Mouse (Mus musculus) layer of hippocampus, adult 9-10 months (tissue): ENCODE data around the gene Timp2.

Source experiments
- DNase-seq: peaks from one replicate; pipeline ENCODE4 v3.0.0; 2022; ENCODE audit warnings: low spot score

Timp2 gene

DNA sequence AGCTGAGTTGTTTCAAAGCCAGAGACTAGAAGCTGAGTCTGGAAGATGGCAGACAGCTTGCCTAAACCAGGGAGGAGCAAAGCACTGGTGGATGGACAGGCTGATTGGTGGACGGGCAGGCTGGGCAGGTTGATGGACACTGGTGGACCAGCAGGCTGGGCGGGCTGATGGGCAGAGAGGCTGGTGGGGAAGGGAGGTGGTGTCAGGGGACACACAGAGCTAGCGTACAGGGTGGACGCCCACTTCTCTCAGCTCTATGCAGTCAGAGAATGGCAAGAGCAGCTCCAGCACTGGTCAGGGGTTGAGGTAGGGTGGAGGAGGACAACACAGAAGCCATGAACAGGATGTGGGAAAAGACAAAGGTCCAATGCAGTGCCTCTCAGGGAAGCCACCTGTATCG is 13.7 kb upstream of the Timp2 start:
- no peak for DNase-seq

GRCm38 (mm10) chr11:118368330-118368729 is 12.8 kb upstream of the Timp2 start:
- no peak for DNase-seq

- DNase-seq = no peak
Measured at GRCm38 (mm10) chr11:118366559-118366958, 11.0 kb upstream of the Timp2 start.

DNA sequence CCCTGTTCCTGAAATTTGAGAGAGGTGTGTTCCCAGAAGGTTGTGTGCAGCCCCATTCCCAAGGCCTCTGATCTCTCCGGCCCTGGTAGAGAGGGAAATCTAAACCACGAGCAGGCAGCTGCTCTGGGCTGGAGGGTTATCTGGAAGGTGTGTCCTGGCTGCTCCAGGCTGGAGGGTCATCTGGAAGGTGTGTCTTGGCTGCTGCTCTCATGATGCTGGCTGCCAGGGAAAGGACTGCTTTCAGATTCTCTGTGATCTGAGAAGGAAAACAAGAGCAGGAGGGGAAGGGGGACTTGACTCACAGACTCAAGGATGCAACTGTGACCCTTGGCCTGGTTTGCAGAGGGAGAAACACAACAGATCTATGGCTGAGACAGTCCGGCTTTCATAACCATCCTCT is 10.6 kb upstream of the Timp2 start:
- DNase-seq = no peak

DNA sequence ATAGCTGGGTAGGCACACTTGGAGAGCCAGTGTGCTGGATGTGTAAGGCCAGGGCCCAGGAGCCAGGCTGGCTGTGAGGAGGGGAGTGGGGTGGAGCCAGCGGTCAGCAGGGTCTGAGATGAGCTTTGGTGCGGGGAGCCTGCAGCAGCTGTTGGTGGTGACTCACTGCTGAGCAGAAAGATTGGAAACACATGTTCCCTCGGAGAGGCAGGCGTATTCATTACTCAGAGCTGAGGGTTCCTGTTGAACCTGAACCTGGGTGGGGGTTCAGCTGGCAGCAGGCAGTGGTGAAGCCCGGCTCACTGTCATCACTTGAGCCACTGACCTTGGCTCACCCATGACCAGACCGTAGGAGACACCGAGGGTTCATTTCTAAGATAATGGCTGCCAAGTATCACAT is 9.6 kb upstream of the Timp2 start:
- no peak for DNase-seq

DNA sequence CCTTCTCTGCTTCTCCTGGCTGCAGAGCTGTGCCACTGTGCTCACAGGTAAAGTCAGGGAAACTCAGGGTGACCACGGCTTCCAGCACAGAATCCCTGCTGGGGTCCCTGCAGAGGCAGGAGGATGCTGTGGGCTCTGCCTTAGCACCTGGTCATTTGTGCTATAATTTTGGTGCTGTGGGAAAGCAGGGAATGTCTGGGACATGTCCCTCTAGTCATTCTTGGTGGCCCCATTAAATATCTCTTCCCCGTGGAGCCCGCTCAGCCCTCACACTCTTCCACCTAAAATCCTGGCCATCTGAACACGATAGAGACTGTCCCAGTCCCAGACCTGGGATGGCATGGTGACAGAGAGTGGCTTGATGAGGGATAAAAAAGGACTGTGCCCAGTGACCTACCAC is 8.5 kb upstream of the Timp2 start:
- no peak for DNase-seq

- DNase-seq = no peak
Measured at GRCm38 (mm10) chr11:118362971-118363518, 7.5 kb upstream of the Timp2 start.

DNA sequence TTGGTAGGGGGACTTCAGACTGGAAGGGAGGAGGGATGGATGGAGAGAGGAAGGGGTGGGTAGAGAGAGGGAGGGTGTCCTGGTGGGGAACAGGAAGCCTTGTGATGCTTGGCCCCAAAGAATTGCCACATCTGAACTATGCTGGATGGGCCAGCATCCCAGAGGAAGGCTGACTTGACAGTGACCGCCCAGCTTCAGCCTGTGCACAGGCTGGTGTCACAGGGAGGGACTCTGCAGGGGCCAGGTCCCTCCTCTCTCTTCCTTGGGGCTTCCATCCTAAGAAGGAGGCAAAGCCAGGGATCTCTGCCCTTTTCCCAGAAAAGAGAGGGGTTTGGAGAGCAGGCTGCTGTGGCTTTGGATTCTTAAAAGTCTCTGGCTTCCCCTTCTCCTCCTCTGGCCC is 7.0 kb upstream of the Timp2 start:
- no peak for DNase-seq

DNA sequence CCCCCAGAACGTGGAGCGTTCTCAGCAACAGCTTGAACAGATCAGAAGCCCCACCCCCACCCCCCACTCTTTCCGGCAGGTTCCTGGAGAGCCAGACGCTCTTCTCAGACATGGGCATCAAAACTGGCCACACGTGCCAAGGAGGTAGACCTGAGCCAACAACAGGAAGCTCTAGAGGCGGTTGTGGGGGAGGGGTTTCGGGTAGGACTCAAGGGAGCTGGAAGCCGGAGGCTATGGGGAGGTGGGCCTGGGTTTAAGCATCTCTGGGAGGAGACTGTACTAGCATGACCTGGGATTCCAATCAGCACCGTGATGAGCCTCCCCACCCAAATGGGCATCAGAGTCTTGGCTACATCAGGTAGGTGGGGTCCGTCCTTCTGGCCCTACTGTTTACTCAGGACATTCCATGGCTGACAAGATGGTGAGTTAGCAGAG is 5.4 kb upstream of the Timp2 start:
- DNase-seq = no peak

DNA sequence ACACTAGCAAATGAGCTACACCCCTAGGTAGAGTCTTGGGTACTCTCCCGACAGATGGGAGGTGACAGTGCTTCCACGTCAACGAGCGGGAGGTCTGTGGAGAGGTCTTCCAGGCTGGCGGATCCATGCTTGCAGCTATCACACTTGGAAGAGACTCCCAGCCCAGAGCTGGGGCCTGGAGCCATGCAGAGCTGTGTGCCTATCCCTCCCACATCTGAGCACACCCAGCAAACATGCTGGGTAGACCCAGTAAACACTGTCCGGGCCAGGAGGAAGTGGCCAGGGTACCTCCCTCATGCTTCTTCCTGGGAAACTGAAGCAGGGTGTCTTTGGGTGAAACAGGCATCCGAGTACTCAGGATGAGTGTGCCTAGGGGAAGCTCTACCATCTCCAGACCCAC is 5.0 kb upstream of the Timp2 start:
- DNase-seq = no peak

GRCm38 (mm10) chr11:118355205-118355604 is 335 bp downstream of the Timp2 start:
- DNase-seq = peak; percentile 59

- DNase-seq = no peak
Measured at GRCm38 (mm10) chr11:118354636-118355191, 826 bp downstream of the Timp2 start.

DNA sequence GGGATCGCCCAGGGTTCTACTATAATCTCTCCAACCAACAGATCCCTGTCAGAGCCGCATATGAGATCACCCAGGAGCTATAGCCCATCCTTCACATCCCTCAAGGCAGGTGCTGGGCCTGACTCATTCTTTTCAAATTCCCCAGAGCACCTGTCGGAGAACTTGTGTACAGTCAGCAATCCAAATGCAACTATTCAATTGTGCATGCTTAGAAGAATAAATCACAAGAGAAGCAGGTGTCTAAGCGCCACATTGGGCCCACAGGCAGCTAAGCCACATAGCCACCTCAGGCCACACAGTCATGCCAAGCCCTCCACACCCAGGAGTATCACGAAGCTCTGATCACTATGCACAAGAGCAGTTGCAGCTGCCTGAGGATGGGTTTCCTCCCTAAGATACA is 6.0 kb downstream of the Timp2 start:
- no peak for DNase-seq

DNA sequence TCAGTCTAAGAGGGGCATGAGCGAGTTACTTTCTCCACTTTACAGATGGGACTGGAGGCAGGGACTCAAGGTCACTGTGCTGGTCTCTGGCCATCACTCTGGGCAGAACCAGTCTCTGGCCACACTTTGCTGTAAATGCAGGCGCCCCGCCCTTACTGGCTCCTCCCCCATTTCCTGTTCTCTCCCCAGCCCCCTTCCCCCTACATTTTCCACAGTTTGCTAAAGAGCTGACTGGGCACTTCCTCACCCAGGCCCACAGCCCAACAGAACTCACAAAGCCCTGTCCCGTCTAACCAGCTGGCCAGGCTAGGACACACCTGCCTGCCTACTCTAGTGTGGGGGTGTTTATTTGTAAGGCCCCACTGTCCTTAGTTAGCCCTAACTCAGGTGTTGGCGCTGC is 6.7 kb downstream of the Timp2 start:
- no peak for DNase-seq

- DNase-seq = no peak
Measured at GRCm38 (mm10) chr11:118348419-118348818, 7.1 kb downstream of the Timp2 start.

DNA sequence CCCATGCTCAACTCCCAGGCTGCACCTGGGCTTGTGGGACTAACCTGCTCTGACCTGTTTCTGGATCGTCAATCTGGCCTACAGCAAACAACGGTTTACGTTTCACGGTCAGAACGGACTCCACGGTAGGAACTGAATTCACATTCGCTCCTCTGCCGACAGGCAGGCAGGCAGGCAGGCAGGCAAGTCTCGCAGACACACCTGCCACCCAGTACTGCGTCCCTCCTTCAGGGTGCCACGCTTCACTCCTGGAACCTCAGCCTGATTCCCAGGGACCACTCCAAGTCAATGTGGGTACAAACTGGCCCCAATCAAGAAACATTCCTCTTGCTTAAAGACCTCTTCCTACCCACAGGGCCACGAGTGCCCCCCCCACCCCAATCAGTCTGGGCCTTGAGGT is 7.6 kb downstream of the Timp2 start:
- DNase-seq = no peak

GRCm38 (mm10) chr11:118347391-118347790 is 8.1 kb downstream of the Timp2 start:
- DNase-seq = no peak

- DNase-seq = no peak
Measured at GRCm38 (mm10) chr11:118346395-118347096, 9.0 kb downstream of the Timp2 start.

DNA sequence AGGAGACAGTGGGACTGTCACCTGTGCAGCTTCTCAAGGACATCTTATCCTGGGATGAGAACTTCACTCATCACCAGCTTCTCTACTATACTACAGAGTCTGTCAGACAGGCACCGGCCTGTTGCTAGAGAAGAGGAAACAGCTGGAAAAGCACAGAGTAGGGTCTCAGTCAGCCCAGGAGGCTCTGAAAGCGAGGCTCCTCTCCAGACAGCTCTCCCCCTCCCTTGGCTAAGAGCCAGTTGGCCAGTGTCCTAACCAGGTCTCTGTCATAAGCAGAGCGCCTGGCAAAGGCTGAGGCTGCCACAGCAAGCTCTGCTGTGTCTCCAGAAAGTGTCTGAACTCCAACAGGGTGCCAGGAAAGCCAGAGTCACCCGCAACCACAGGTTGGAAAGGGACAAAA is 9.8 kb downstream of the Timp2 start:
- DNase-seq = no peak

DNA sequence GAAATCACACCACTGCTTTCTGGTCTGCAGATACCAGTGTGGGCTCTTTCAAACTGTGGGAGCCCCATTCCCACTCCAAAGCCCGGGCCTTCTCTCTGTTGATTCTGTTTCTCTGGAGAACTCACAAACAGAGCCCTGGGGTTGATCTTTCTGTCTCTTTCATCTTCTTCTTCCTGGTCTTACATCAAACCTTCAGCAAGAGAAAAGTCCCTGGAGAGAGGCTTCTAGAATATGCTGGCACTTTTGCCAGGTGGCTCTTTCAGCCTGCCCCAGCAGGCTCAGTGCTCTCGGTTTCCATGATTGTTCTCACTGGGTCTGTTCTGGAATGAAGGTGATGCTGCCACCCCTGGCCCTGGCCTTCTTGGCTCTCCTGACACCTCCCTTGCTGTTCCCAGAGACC is 11.9 kb downstream of the Timp2 start:
- DNase-seq = no peak

GRCm38 (mm10) chr11:118342400-118342981 is 13.0 kb downstream of the Timp2 start, which contains the start of gene Cep295nl:
Gene Cep295nl, minus strand, starts transcription at chr11:118342500.
- no peak for DNase-seq

GRCm38 (mm10) chr11:118337491-118338168 is 17.9 kb downstream of the Timp2 start:
- no peak for DNase-seq

DNA sequence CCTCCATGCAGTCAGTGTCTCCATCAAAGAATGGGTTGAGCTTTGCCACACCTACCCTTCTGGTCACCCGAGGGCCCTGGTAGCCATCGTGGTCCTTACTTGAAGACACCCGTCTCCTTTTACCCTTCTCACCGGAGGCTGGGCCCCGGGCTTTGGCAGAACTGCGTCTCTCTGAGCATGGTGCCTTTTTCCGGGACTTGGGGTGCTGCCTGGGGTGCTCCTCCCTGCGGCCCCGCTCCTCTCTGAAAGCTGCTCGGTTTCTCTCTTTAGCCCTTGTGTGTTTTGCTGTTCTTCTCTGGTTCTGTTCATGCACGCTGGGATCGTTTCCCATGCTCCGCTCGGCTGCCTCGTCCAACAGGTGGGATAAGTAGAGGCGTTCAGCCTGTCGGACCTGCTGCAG is 22.1 kb downstream of the Timp2 start:
- no peak for DNase-seq
